Mouse (Mus musculus) forebrain, embryonic 15.5 days (tissue): ENCODE measurements at regions not wholly inside any gene's neighbourhood (a gene's known extent, or its start where the extent isn't known, plus 50 kb on each side); places are given as distances from the start of the nearest gene placed in this dataset.
"Not testable (repeated sequence)": the region's sequence is repeated elsewhere in the genome, so short reads cannot be mapped to it uniquely, and the experiment has no call there.

Source experiments
- ATAC-seq: fragments of 200-750 bp; cut with Nextera tagmentation; replicated peaks from 2 replicates; pipeline ENCODE4 v1.8.0; 2017; ENCODE audit warnings: mild to moderate bottlenecking, moderate TSS enrichment, moderate library complexity
- H3K27ac ChIP-seq: fragments of 300-500 bp; sonication (generic); replicated peaks from 2 replicates; pipeline ENCODE4 v1.5.1; 2015; ENCODE audit warnings: mild to moderate bottlenecking, inconsistent platforms
- H3K27me3 ChIP-seq: fragments of 300-500 bp; sonication (generic); 2 replicates; pipeline ENCODE4 v1.6.1; 2015; ENCODE audit warnings: inconsistent platforms
- H3K36me3 ChIP-seq: fragments of 300-500 bp; sonication (generic); 2 replicates; pipeline ENCODE4 v1.6.1; 2015; ENCODE audit warnings: mild to moderate bottlenecking, inconsistent platforms
- H3K4me1 ChIP-seq: fragments of 300-500 bp; sonication (generic); 2 replicates; pipeline ENCODE4 v1.6.1; 2015; ENCODE audit warnings: inconsistent platforms
- H3K4me2 ChIP-seq: fragments of 300-500 bp; sonication (generic); replicated peaks from 2 replicates; pipeline ENCODE4 v1.6.1; 2015; ENCODE audit warnings: mild to moderate bottlenecking, inconsistent platforms
- H3K4me3 ChIP-seq: fragments of 300-500 bp; sonication (generic); 2 replicates; pipeline ENCODE4 v1.5.1; 2015; ENCODE audit warnings: mild to moderate bottlenecking, inconsistent platforms
- H3K9ac ChIP-seq: fragments of 300-500 bp; sonication (generic); replicated peaks from 2 replicates; pipeline ENCODE4 v1.6.1; 2015; ENCODE audit warnings: mild to moderate bottlenecking, inconsistent platforms
- H3K9me3 ChIP-seq: fragments of 300-500 bp; sonication (generic); 2 replicates; pipeline ENCODE4 v1.6.1; 2016; ENCODE audit warnings: inconsistent platforms
- WGBS: fragments of 180-500 bp; shearing (Covaris S2); methylation state at CpG from one replicate; pipeline ENCODE4 v1.1.7; 2015; ENCODE audit warnings: mixed read lengths; 5-methylcytosine and 5-hydroxymethylcytosine counted together

GRCm38 (mm10) chr1:177346540-177346939 is 88.5 kb upstream of the Akt3 start:
- no peak for ATAC-seq
- no peaks in the 10 kb centered on the region for H3K36me3 ChIP-seq
- WGBS, result 68% methylated on average over 6 of the region's 6 CpGs

GRCm38 (mm10) chr1:177345540-177345939 is 87.5 kb upstream of the Akt3 start:
- H3K9me3 ChIP-seq, result no peaks in the 10 kb centered on the region
- H3K27ac ChIP-seq, result no peak overlapping the region
- no peaks in the 10 kb centered on the region for H3K27me3 ChIP-seq
- WGBS, result 87% methylated on average over 6 of the region's 6 CpGs
- H3K36me3 ChIP-seq, result no peaks in the 10 kb centered on the region
- no peak overlapping the region for H3K9ac ChIP-seq
- no peak overlapping the region for H3K4me3 ChIP-seq
- no peak overlapping the region for H3K4me2 ChIP-seq
- ATAC-seq, result no peak
- peaks cover 5% of the 10 kb centered on the region; the same call in 1 of the 2 replicates for H3K4me1 ChIP-seq

More at GRCm38 (mm10) chr1:177346540-177346939, 88.5 kb upstream of the Akt3 start:
- no peak overlapping the region for H3K4me3 ChIP-seq
- H3K4me2 ChIP-seq, result no peak overlapping the region
- no peaks in the 10 kb centered on the region for H3K9me3 ChIP-seq
- peaks cover 5% of the 10 kb centered on the region; the same call in 1 of the 2 replicates for H3K4me1 ChIP-seq
- no peak overlapping the region for H3K9ac ChIP-seq
- no peaks in the 10 kb centered on the region for H3K27me3 ChIP-seq
- no peak overlapping the region for H3K27ac ChIP-seq

- no peak for ATAC-seq
- Histone ChIP-seq H3K4me1 (peaks cover 7% of the 10 kb centered on the region; the same call in 1 of the 2 replicates), H3K27ac (no peak overlapping the region), H3K4me3 (no peak overlapping the region), H3K4me2 (no peak overlapping the region), H3K27me3 (no peaks in the 10 kb centered on the region), H3K36me3 (no peaks in the 10 kb centered on the region), H3K9ac (no peak overlapping the region), H3K9me3 (no peaks in the 10 kb centered on the region)
- 75% methylated on average over 4 of the region's 4 CpGs for WGBS
These were observed 85.9 kb upstream of the Akt3 start for GRCm38 (mm10) chr1:177343949-177344348.

- Histone ChIP-seq H3K9me3 (no peaks in the 10 kb centered on the region), H3K4me2 (no peak overlapping the region), H3K9ac (no peak overlapping the region), H3K36me3 (no peaks in the 10 kb centered on the region), H3K27ac (no peak overlapping the region), H3K27me3 (no peaks in the 10 kb centered on the region), H3K4me3 (no peak overlapping the region), H3K4me1 (peaks cover 15% of the 10 kb centered on the region)
- 21% methylated on average over 6 of the region's 6 CpGs for WGBS
- ATAC-seq, result no peak
These were observed 85.1 kb upstream of the Akt3 start for GRCm38 (mm10) chr1:177343121-177343520.

- ATAC-seq, result no peak
- H3K4me1 ChIP-seq, result peaks cover 15% of the 10 kb centered on the region
- H3K27ac ChIP-seq, result no peak overlapping the region
- H3K9ac ChIP-seq, result no peak overlapping the region
- H3K36me3 ChIP-seq, result no peaks in the 10 kb centered on the region
- H3K9me3 ChIP-seq, result no peaks in the 10 kb centered on the region
- H3K4me2 ChIP-seq, result no peak overlapping the region
- no peaks in the 10 kb centered on the region for H3K27me3 ChIP-seq
- H3K4me3 ChIP-seq, result no peak overlapping the region
- 72% methylated on average over 3 of the region's 3 CpGs for WGBS
These were observed 82.2 kb upstream of the Akt3 start for GRCm38 (mm10) chr1:177340232-177340631.

GRCm38 (mm10) chr1:177339207-177339787 is 81.3 kb upstream of the Akt3 start:
- not testable (repeated sequence) for ATAC-seq, H3K36me3 ChIP-seq, H3K9me3 ChIP-seq, H3K27me3 ChIP-seq
- H3K27ac ChIP-seq, result peak overlapping the region; percentile 84
- H3K9ac ChIP-seq, result peak overlapping the region; percentile 59
- peaks cover 15% of the 10 kb centered on the region for H3K4me1 ChIP-seq
- WGBS, result 50% methylated on average over 12 of the region's 13 CpGs
- peak overlapping the region; percentile 76 for H3K4me2 ChIP-seq
- peak overlapping the region; percentile 39 for H3K4me3 ChIP-seq

GRCm38 (mm10) chr1:177338466-177339206 is 80.6 kb upstream of the Akt3 start:
- peak overlapping the region; percentile 76 for H3K4me2 ChIP-seq
- peak overlapping the region; percentile 39 for H3K4me3 ChIP-seq
- peak overlapping the region; percentile 59 for H3K9ac ChIP-seq
- no peaks in the 10 kb centered on the region for H3K36me3 ChIP-seq
- 2% methylated on average over 32 of the region's 32 CpGs for WGBS
- peak; percentile 96 for ATAC-seq
- H3K27me3 ChIP-seq, result no peaks in the 10 kb centered on the region
- H3K9me3 ChIP-seq, result no peaks in the 10 kb centered on the region
- peak overlapping the region; percentile 84 for H3K27ac ChIP-seq
- H3K4me1 ChIP-seq, result peaks cover 15% of the 10 kb centered on the region

- no peaks in the 10 kb centered on the region for H3K9me3 ChIP-seq
- peak overlapping the region; percentile 84; the same call in 1 of the 2 replicates for H3K27ac ChIP-seq
- ATAC-seq, result no peak
These were observed 79.8 kb upstream of the Akt3 start for GRCm38 (mm10) chr1:177337756-177338155.

GRCm38 (mm10) chr1:177337141-177337540 is 79.1 kb upstream of the Akt3 start:
- Histone ChIP-seq H3K27me3 (no peaks in the 10 kb centered on the region), H3K9me3 (no peaks in the 10 kb centered on the region), H3K4me3 (no peak overlapping the region), H3K4me1 (peaks cover 10% of the 10 kb centered on the region), H3K36me3 (no peaks in the 10 kb centered on the region), H3K9ac (no peak overlapping the region), H3K4me2 (no peak overlapping the region), H3K27ac (no peak overlapping the region)
- ATAC-seq, result no peak
- WGBS, result 93% methylated on average over 4 of the region's 4 CpGs

More at GRCm38 (mm10) chr1:177337756-177338155, 79.8 kb upstream of the Akt3 start:
- H3K27me3 ChIP-seq, result no peaks in the 10 kb centered on the region
- H3K4me3 ChIP-seq, result no peak overlapping the region
- no peaks in the 10 kb centered on the region for H3K36me3 ChIP-seq
- H3K9ac ChIP-seq, result no peak overlapping the region
- peaks cover 10% of the 10 kb centered on the region for H3K4me1 ChIP-seq
- no peak overlapping the region for H3K4me2 ChIP-seq

- Histone ChIP-seq H3K9me3 (no peaks in the 10 kb centered on the region), H3K27ac (no peak overlapping the region), H3K27me3 (no peaks in the 10 kb centered on the region), H3K4me2 (no peak overlapping the region), H3K36me3 (no peaks in the 10 kb centered on the region), H3K4me1 (peaks cover 10% of the 10 kb centered on the region), H3K9ac (no peak overlapping the region), H3K4me3 (no peak overlapping the region)
- no peak for ATAC-seq
- 93% methylated on average over 2 of the region's 2 CpGs for WGBS
These were observed 78.4 kb upstream of the Akt3 start for GRCm38 (mm10) chr1:177336436-177336835.

- no peak overlapping the region for H3K27ac ChIP-seq
- no peaks in the 10 kb centered on the region for H3K36me3 ChIP-seq
- ATAC-seq, result no peak
- no peak overlapping the region for H3K4me3 ChIP-seq
- no peak overlapping the region for H3K4me2 ChIP-seq
- H3K9ac ChIP-seq, result no peak overlapping the region
- 91% methylated on average over 6 of the region's 6 CpGs for WGBS
- H3K4me1 ChIP-seq, result peaks cover 10% of the 10 kb centered on the region
- H3K27me3 ChIP-seq, result no peaks in the 10 kb centered on the region
- H3K9me3 ChIP-seq, result no peaks in the 10 kb centered on the region
These were observed 78.0 kb upstream of the Akt3 start for GRCm38 (mm10) chr1:177335961-177336360.

GRCm38 (mm10) chr1:177323366-177323765 is 65.4 kb upstream of the Akt3 start:
- WGBS, result 31% methylated on average over 4 of the region's 4 CpGs
- Histone ChIP-seq H3K9me3 (no peaks in the 10 kb centered on the region), H3K36me3 (no peaks in the 10 kb centered on the region), H3K4me1 (peaks cover 14% of the 10 kb centered on the region), H3K9ac (peak overlapping the region; percentile 40; the same call in 1 of the 2 replicates), H3K27me3 (no peaks in the 10 kb centered on the region), H3K27ac (peak overlapping the region; percentile 65), H3K4me2 (peak overlapping the region; percentile 76), H3K4me3 (peak overlapping the region; percentile 46)
- ATAC-seq, result no peak
